Mouse (Mus musculus): ENCODE data around the gene Akap5. TPM values are rescaled to one million over a fixed set of nuclear protein-coding genes. Genes with fewer than 3 reads are reported as not detected.
A peak's percentile ranks its signal among the peaks of the same experiment; 100 is the strongest.

The Akap5 gene
- polyA plus RNA-seq, 1 experiment from 2014 or later = 2.5 TPM

GRCm38 (mm10) chr12:76326437-76327220 lies 1.9 kb downstream of the Akap5 start:
- ATAC-seq (replicated peaks; ENCODE audit: extremely low read depth, insufficient read depth, low FRiP score) = no peak
- Histone ChIP-seq H3K4me2 (ENCODE audit: low read depth, low read length) (no peak overlapping the region), H3K27ac (ENCODE audit: low read length) (no peak overlapping the region), H3K36me3 (ENCODE audit: control insufficient read depth, insufficient read depth) (no peaks in the 10 kb centered on the region; the same call in 1 of the 2 replicates), H3K9me3 (replicated peaks; ENCODE audit: control insufficient read depth, low read length) (no peaks in the 10 kb centered on the region), H3K27me3 (ENCODE audit: control insufficient read depth, insufficient read depth, low read length) (no peaks in the 10 kb centered on the region), H3K4me1 (ENCODE audit: control insufficient read depth, insufficient read depth, low read length) (peaks cover 2% of the 10 kb centered on the region; the same call in 1 of the 2 replicates), H3K9ac (ENCODE audit: low read length) (no peak overlapping the region), H3K4me3 (ENCODE audit: low read length) (no peak overlapping the region)
- WGBS = 79% methylated on average over 23 of the region's 23 CpGs

- Histone ChIP-seq H3K9me3 (replicated peaks; ENCODE audit: control insufficient read depth, low read length) (no peaks in the 10 kb centered on the region), H3K9ac (ENCODE audit: low read length) (no peak overlapping the region), H3K4me3 (ENCODE audit: low read length) (no peak overlapping the region), H3K27me3 (ENCODE audit: control insufficient read depth, insufficient read depth, low read length) (no peaks in the 10 kb centered on the region), H3K36me3 (ENCODE audit: control insufficient read depth, insufficient read depth) (no peaks in the 10 kb centered on the region; the same call in 1 of the 2 replicates), H3K4me1 (ENCODE audit: control insufficient read depth, insufficient read depth, low read length) (peaks cover 2% of the 10 kb centered on the region; the same call in 1 of the 2 replicates), H3K4me2 (ENCODE audit: low read depth, low read length) (no peak overlapping the region), H3K27ac (ENCODE audit: low read length) (no peak overlapping the region)
- 80% methylated on average over 6 of the region's 6 CpGs for WGBS
- no peak for ATAC-seq (replicated peaks; ENCODE audit: extremely low read depth, insufficient read depth, low FRiP score)
These were observed 4.1 kb downstream of the Akap5 start for GRCm38 (mm10) chr12:76328567-76329354.

DNA sequence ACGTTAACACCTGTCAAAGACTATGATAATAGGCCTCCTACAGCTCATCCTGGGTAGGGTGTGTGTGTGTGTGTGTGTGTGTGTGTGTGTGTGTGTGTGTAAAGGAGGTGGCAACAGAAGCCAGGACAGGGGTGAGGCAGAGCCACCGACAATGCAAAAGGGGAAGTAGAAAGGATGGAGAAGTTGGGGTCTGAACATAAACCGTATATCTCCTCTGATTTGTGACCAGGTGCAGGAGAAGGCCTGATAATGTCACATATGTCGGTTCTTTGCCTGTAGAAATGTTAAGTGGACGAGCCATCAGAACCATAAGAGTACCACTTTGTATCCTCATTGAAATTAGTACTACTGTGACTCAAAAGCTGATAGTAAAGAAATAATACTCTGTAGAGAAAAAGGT lies 9.0 kb downstream of the Akap5 start:
- H3K36me3 ChIP-seq (ENCODE audit: control insufficient read depth, insufficient read depth) = no peaks in the 10 kb centered on the region; the same call in 1 of the 2 replicates
- 83% methylated on average over 5 of the region's 5 CpGs for WGBS
- no peak overlapping the region for H3K27ac ChIP-seq (ENCODE audit: low read length)
- ATAC-seq (replicated peaks; ENCODE audit: extremely low read depth, insufficient read depth, low FRiP score) = no peak
- no peak overlapping the region for H3K9ac ChIP-seq (ENCODE audit: low read length)
- H3K4me3 ChIP-seq (ENCODE audit: low read length) = no peak overlapping the region
- 0 out of 2 replicates have a peak, but pooled peaks cover 3% of the 10 kb centered on the region for H3K4me1 ChIP-seq (ENCODE audit: control insufficient read depth, insufficient read depth, low read length)
- H3K27me3 ChIP-seq (ENCODE audit: control insufficient read depth, insufficient read depth, low read length) = no peaks in the 10 kb centered on the region
- no peaks in the 10 kb centered on the region for H3K9me3 ChIP-seq (replicated peaks; ENCODE audit: control insufficient read depth, low read length)
- no peak overlapping the region for H3K4me2 ChIP-seq (ENCODE audit: low read depth, low read length)

DNA sequence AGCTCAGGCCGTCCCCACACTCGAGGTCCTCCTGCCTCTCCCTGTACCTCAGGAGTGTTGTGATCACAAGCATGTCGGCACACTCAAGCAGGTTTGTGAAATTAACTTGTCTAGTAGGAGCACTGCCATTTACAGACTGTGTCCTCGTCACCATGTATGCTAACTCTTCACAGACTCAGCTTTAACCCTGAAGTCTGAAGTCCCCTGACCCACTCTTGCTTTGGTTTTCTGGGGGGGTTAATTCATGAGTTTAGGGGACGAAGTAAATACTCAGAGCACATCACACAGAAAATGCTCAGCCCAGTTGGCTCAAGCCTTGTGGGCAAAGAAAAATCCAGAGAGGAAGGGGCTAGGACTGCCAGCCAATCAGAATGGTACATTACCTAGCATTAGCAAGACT lies 10.9 kb downstream of the Akap5 start:
- Histone ChIP-seq H3K4me1 (ENCODE audit: control insufficient read depth, insufficient read depth, low read length) (0 out of 2 replicates have a peak, but pooled peaks cover 3% of the 10 kb centered on the region), H3K27ac (ENCODE audit: low read length) (no peak overlapping the region), H3K27me3 (ENCODE audit: control insufficient read depth, insufficient read depth, low read length) (no peaks in the 10 kb centered on the region), H3K36me3 (ENCODE audit: control insufficient read depth, insufficient read depth) (no peaks in the 10 kb centered on the region; the same call in 1 of the 2 replicates), H3K9ac (ENCODE audit: low read length) (no peak overlapping the region), H3K4me3 (ENCODE audit: low read length) (no peak overlapping the region), H3K4me2 (ENCODE audit: low read depth, low read length) (no peak overlapping the region), H3K9me3 (replicated peaks; ENCODE audit: control insufficient read depth, low read length) (no peaks in the 10 kb centered on the region)
- no peak for ATAC-seq (replicated peaks; ENCODE audit: extremely low read depth, insufficient read depth, low FRiP score)
- WGBS = 65% methylated on average over 5 of the region's 5 CpGs

DNA sequence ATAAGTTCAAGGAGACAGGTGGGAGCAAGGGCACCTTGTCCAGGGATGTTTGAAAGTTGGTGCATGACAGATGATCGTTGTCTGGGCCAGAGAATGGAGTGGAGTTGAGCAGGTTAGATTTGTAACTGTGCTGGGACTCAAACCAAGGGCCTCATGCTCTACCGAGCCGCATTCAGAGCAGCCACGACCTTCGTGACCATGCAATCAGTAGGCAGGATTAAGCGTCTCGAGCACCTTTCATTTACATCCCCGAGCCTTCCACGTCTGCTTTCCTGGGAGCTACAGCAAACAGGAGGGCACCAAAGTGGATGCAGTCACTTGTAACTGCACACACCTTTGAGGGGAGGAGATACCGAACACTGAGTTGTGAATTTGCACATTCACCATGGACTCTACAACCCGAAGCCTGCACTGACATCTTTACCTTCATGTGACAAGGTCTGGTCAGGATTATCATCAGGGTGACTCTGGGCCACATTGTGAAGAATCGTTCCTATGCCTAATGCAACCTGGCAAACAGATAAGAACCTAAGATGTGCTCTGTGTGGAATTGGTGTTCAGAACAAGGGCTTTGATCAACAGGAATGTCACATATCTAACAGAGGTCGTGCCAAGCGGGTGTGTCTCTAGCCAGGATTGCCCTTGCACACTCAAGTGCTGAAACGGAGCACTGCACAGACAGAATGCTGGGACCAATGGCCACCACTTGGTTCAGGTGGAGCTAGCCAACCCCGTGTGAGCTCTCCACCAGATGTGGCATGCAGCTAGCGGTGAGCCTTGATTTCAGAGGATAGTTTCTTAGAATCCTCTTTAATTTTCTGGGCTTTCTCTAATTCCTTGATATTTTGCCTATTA lies 11.6 kb downstream of the Akap5 start:
- Histone ChIP-seq H3K9ac (ENCODE audit: low read length) (no peak overlapping the region), H3K4me3 (ENCODE audit: low read length) (no peak overlapping the region), H3K27ac (ENCODE audit: low read length) (no peak overlapping the region), H3K4me2 (ENCODE audit: low read depth, low read length) (no peak overlapping the region), H3K36me3 (ENCODE audit: control insufficient read depth, insufficient read depth) (no peaks in the 10 kb centered on the region), H3K4me1 (ENCODE audit: control insufficient read depth, insufficient read depth, low read length) (0 out of 2 replicates have a peak, but pooled peaks cover 3% of the 10 kb centered on the region), H3K27me3 (ENCODE audit: control insufficient read depth, insufficient read depth, low read length) (no peaks in the 10 kb centered on the region), H3K9me3 (replicated peaks; ENCODE audit: control insufficient read depth, low read length) (no peaks in the 10 kb centered on the region)
- WGBS = 55% methylated on average over 17 of the region's 17 CpGs
- no peak for ATAC-seq (replicated peaks; ENCODE audit: extremely low read depth, insufficient read depth, low FRiP score)

DNA sequence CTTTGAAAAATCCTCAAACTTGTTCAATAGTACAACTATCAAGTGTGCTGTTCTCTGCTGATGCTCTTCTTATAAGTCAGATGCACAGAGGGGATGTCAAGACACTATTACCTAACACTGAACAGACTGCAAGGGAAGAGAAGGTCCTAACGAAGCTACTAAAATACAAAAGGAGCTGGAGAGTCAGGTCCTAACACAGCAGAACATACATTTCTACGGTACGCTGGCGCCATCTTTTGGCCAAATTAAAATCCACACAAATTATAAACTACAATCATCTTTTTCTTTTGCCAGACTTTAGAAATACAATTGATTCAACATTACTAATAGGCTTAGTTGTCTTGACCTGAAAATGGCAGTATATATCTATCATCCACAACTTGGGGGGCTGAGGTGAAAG lies 16.4 kb downstream of the Akap5 start:
- H3K27ac ChIP-seq (ENCODE audit: low read length) = no peak overlapping the region
- no peak for ATAC-seq (replicated peaks; ENCODE audit: extremely low read depth, insufficient read depth, low FRiP score)
- H3K4me2 ChIP-seq (ENCODE audit: low read depth, low read length) = no peak overlapping the region
- H3K36me3 ChIP-seq (ENCODE audit: control insufficient read depth, insufficient read depth) = peaks cover 3% of the 10 kb centered on the region; the same call in 1 of the 2 replicates
- no peaks in the 10 kb centered on the region for H3K27me3 ChIP-seq (ENCODE audit: control insufficient read depth, insufficient read depth, low read length)
- 0 out of 2 replicates have a peak, but pooled peaks cover 3% of the 10 kb centered on the region for H3K4me1 ChIP-seq (ENCODE audit: control insufficient read depth, insufficient read depth, low read length)
- no peak overlapping the region for H3K9ac ChIP-seq (ENCODE audit: low read length)
- WGBS = 3% methylated on average over 4 of the region's 4 CpGs
- H3K9me3 ChIP-seq (replicated peaks; ENCODE audit: control insufficient read depth, low read length) = no peaks in the 10 kb centered on the region
- no peak overlapping the region for H3K4me3 ChIP-seq (ENCODE audit: low read length)

DNA sequence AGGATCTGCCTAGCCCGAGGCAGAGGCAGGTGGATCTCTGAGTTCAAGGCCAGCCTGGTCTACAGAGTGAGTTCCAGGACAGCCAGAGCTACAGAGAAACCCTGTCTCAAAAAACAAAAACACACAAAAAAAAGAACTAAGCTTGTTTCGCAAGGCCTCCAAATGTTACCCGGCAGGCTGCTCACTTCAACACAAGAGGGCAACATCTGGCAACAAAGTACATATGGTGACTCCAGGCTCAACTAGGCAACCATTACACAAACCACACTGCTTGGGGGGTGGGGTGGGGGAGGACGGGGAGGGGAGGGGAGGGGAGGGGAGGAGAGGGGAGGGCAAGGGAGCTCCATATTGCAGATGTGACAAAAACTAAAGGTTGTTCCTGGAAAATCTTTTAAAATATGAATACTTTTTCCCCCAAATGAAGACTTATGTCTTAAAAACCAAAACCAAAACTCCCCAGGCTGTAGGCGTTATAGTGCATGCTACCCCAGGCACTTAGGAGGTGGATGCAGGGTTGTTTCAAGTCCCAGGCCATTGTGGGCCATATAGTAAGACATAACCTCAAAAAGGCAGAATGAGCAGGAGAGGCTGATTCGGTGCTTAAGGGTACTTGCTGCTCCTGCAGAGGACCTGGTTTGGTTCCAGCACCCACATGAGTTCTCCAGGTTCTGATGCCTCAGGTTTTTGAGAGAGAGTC lies 21.2 kb downstream of the Akap5 start:
- H3K4me2 ChIP-seq (ENCODE audit: low read depth, low read length) = no peak overlapping the region
- no peak overlapping the region for H3K27ac ChIP-seq (ENCODE audit: low read length)
- no peak overlapping the region for H3K4me3 ChIP-seq (ENCODE audit: low read length)
- no peaks in the 10 kb centered on the region for H3K9me3 ChIP-seq (replicated peaks; ENCODE audit: control insufficient read depth, low read length)
- H3K36me3 ChIP-seq (ENCODE audit: control insufficient read depth, insufficient read depth) = peaks cover 8% of the 10 kb centered on the region
- H3K27me3 ChIP-seq (ENCODE audit: control insufficient read depth, insufficient read depth, low read length) = no peaks in the 10 kb centered on the region
- 0 out of 2 replicates have a peak, but pooled peaks have one; percentile 37 for ATAC-seq (replicated peaks; ENCODE audit: extremely low read depth, insufficient read depth, low FRiP score)
- H3K9ac ChIP-seq (ENCODE audit: low read length) = no peak overlapping the region
- 79% methylated on average over 6 of the region's 6 CpGs for WGBS
- no peaks in the 10 kb centered on the region for H3K4me1 ChIP-seq (ENCODE audit: control insufficient read depth, insufficient read depth, low read length)

DNA sequence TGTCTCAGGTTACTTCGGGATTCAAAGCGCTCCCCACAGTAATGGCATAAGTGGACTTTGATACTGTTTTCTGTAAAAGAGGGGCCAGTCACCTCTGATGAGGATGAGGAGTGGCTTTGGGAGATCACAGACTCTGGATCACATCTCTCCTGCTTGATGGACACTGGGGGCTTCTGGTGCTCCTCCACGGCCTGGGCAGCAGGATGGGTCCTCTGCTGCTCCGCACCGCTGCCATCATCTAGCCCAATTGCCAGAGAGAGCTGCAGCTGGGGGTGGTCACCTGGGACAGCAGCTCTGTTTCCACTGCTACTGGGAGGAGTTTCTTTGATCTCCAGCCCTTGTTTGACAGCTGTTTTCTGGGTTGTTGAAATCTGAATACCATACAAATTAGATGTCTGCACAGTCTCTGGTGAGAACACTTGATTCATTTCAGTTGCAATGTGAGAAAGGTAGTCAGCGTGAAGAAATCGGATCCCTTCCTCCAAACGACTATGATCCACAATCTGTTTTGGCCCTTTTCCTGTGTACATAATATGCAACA lies 25.1 kb downstream of the Akap5 start:
- no peak for ATAC-seq (replicated peaks; ENCODE audit: extremely low read depth, insufficient read depth, low FRiP score)
- Histone ChIP-seq H3K4me2 (ENCODE audit: low read depth, low read length) (no peak overlapping the region), H3K9me3 (replicated peaks; ENCODE audit: control insufficient read depth, low read length) (no peaks in the 10 kb centered on the region), H3K27me3 (ENCODE audit: control insufficient read depth, insufficient read depth, low read length) (no peaks in the 10 kb centered on the region), H3K27ac (ENCODE audit: low read length) (no peak overlapping the region), H3K4me1 (ENCODE audit: control insufficient read depth, insufficient read depth, low read length) (no peaks in the 10 kb centered on the region), H3K36me3 (ENCODE audit: control insufficient read depth, insufficient read depth) (peaks cover 13% of the 10 kb centered on the region), H3K9ac (ENCODE audit: low read length) (no peak overlapping the region), H3K4me3 (ENCODE audit: low read length) (no peak overlapping the region)
- 69% methylated on average over 8 of the region's 8 CpGs for WGBS

Data from heart, embryonic 16.5 days (tissue).